Mouse (Mus musculus) G1E (cell line): ENCODE measurements at regions not wholly inside any gene's neighbourhood (a gene's known extent, or its start where the extent isn't known, plus 50 kb on each side); places are given as distances from the start of the nearest gene placed in this dataset.

Experiments
- ATAC-seq: 2 replicates; pipeline ENCODE4 v1.8.0; 2016; ENCODE audit warnings: mild to moderate bottlenecking; ENCODE audit not compliant: insufficient number of reproducible peaks, poor library complexity, low FRiP score, severe bottlenecking; ENCODE audit errors: extremely low read depth
- DNase-seq: peaks from one replicate; pipeline ENCODE4 v3.0.0; 2012; ENCODE audit warnings: low spot score
- H3K27me3 ChIP-seq: 2 replicates; pipeline ENCODE4 v1.6.1; 2012; ENCODE audit warnings: mild to moderate bottlenecking, low read length, inconsistent platforms; ENCODE audit not compliant: insufficient read depth
- H3K36me3 ChIP-seq: replicated peaks from 2 replicates; pipeline ENCODE3; 2012; ENCODE audit warnings: mild to moderate bottlenecking, inconsistent platforms
- H3K4me1 ChIP-seq: 2 replicates; pipeline ENCODE4 v1.6.1; 2012; ENCODE audit warnings: low read depth, low read length, inconsistent platforms, mixed read lengths; ENCODE audit not compliant: insufficient read depth
- H3K4me3 ChIP-seq: 2 replicates; pipeline ENCODE4 v1.5.1; 2012; ENCODE audit warnings: low read depth, mild to moderate bottlenecking, inconsistent platforms, low read length, moderate library complexity, mixed read lengths
- H3K9me3 ChIP-seq: replicated peaks from 2 replicates; pipeline ENCODE4 v1.6.1; 2012; ENCODE audit warnings: inconsistent platforms
- CTCF ChIP-seq: IDR thresholded peaks from 2 replicates; pipeline ENCODE4 v1.5.1; 2012; ENCODE audit warnings: low read depth, low read length, inconsistent platforms, mixed read lengths
- GATA1 ChIP-seq: IDR thresholded peaks from 2 replicates; pipeline ENCODE4 v1.6.1; 2012; ENCODE audit warnings: borderline replicate concordance, low read length, inconsistent platforms, mixed read lengths
- GATA2 ChIP-seq: IDR thresholded peaks from 2 replicates; pipeline ENCODE4 v1.6.1; 2012; ENCODE audit warnings: low read depth, low read length, inconsistent platforms, borderline replicate concordance
- POLR2AphosphoS5 ChIP-seq: IDR thresholded peaks from 2 replicates; pipeline ENCODE4 v1.6.1; 2012; ENCODE audit warnings: low read depth, low read length, inconsistent platforms; ENCODE audit not compliant: insufficient replicate concordance
- TAL1 ChIP-seq: conservative IDR thresholded peaks from 2 replicates; pipeline ENCODE4 v1.6.1; 2012; ENCODE audit warnings: low read depth, low read length, inconsistent platforms, mixed read lengths

DNA sequence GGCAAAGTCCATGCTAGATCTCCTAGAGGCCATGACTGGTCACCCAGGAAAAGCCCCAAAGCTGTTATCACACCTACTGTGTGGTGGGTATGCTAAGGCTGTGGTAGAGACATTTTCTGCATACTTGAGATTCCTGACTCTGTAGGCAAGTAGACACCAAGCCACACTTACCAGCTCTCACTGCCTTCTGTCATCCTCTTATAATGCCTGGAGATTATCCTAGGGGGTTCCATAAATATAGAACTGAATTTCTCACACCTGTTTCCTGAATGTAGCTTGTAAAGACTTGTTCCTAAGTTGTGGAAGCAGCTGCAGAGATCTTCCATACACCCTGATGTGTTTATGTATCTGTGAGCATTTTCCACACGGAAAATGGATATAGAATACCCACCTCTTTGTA is 139.1 kb downstream of the Fam169b start:
- Histone ChIP-seq H3K4me3 (no peak overlapping the region), H3K27me3 (no peaks in the 10 kb centered on the region), H3K9me3 (peaks cover 26% of the 10 kb centered on the region), H3K4me1 (no peaks in the 10 kb centered on the region), H3K36me3 (no peaks in the 10 kb centered on the region)
- TF ChIP-seq CTCF, result no peak
- no peak for TF ChIP-seq POLR2AphosphoS5
- no peak for TF ChIP-seq TAL1
- no peak for TF ChIP-seq GATA2
- no peak for TF ChIP-seq GATA1
- ATAC-seq (no peak), DNase-seq (no peak)
